Mouse (Mus musculus) bone marrow, adult 2 months (tissue): ENCODE data around the gene Xrcc6. TPM values are rescaled to one million over a fixed set of nuclear protein-coding genes. Genes with fewer than 3 reads are reported as not detected.
A peak's percentile ranks its signal among the peaks of the same experiment; 100 is the strongest.

ENCODE experiments used
- H3K27ac ChIP-seq: fragments of 200-500 bp; 2 replicates; pipeline ENCODE4 v1.5.1; 2012; ENCODE audit warnings: low read depth, mild to moderate bottlenecking, control low read depth, inconsistent platforms, low read length; ENCODE audit not compliant: control insufficient read depth, poor library complexity, insufficient read depth
- H3K4me1 ChIP-seq: fragments of 200-500 bp; 2 replicates; pipeline ENCODE4 v1.6.1; 2011; ENCODE audit warnings: low read length; ENCODE audit not compliant: control insufficient read depth, insufficient read depth
- H3K4me3 ChIP-seq: fragments of 200-500 bp; replicated peaks from 2 replicates; pipeline ENCODE3; 2011; ENCODE audit warnings: mild to moderate bottlenecking, low read depth, low read length, control low read depth; ENCODE audit not compliant: control insufficient read depth
- CTCF ChIP-seq: fragments of 200-500 bp; IDR thresholded peaks from 2 replicates; pipeline ENCODE4 v1.5.1; 2011; ENCODE audit warnings: low read length, control low read depth; ENCODE audit not compliant: control insufficient read depth, insufficient read depth
- POLR2A ChIP-seq: fragments of 200-500 bp; IDR thresholded peaks from 2 replicates; pipeline ENCODE4 v1.6.1; 2011; ENCODE audit warnings: low read depth, mild to moderate bottlenecking, control low read depth, low read length, borderline replicate concordance; ENCODE audit not compliant: control insufficient read depth
- WGBS: fragments of 180-500 bp; shearing (Covaris S2); methylation state at CpG from one replicate; pipeline ENCODE4 v1.1.7; 2018; 5-methylcytosine and 5-hydroxymethylcytosine counted together
- polyA plus RNA-seq: library from polyadenylated mRNA; stranded (reverse); fragments of >200 nt; gene quantifications from 2 replicates; pipeline ENCODE4 v1.2.4, GENCODE M21; 2011; ENCODE audit warnings: low replicate concordance; ENCODE audit not compliant: missing spikeins, insufficient read depth, insufficient read length

Xrcc6 gene
- polyA plus RNA-seq, 1 experiment = 96.2 TPM

DNA sequence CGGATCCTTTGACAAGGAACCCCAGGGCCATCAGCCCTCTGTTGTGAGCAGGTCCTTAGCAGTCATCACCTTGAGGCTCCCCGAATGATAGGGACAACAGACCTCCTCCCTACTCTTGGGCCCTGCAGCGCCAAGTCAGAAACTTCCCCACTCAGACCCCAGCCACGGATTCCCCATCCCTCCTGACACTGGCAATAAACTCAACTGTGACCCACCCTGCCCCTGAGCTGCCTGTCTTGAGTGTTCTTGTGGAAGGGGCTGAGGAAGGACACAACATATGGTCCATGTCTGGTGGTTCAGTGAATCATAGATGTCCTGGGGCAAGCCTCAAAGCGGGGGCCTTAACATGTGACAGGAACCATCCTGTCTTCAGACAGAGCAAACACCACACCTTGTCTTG is 36.9 kb upstream of the Xrcc6 start:
- WGBS = 81% methylated on average over 5 of the region's 5 CpGs
- Histone ChIP-seq H3K4me3 (no peak overlapping the region), H3K27ac (no peak overlapping the region), H3K4me1 (no peaks in the 10 kb centered on the region)
- TF ChIP-seq CTCF (no peak), POLR2A (no peak)

DNA sequence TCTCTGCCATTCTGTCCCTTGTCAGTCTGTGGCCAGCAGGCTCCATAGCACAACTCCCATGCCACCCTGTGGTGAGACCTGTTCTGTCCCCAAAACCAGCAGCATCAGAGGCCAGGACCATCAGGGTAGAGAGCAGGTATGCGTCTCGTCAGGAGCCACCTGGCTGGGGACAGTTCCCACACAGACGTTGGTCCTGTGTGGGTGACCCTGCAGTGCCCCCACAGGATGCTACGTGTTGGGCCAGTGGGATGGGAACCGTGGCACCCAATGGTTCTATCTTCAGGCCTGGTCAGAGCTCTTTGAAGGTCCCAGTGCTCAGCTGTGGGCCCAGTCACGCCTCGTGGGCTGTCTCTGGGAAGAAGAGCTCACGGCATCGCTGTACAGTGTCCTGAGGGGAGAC is 36.5 kb upstream of the Xrcc6 start:
- TF ChIP-seq CTCF = no peak
- TF ChIP-seq POLR2A = no peak
- Histone ChIP-seq H3K4me3 (no peak overlapping the region), H3K4me1 (no peaks in the 10 kb centered on the region), H3K27ac (no peak overlapping the region)
- WGBS = 89% methylated on average over 9 of the region's 9 CpGs

DNA sequence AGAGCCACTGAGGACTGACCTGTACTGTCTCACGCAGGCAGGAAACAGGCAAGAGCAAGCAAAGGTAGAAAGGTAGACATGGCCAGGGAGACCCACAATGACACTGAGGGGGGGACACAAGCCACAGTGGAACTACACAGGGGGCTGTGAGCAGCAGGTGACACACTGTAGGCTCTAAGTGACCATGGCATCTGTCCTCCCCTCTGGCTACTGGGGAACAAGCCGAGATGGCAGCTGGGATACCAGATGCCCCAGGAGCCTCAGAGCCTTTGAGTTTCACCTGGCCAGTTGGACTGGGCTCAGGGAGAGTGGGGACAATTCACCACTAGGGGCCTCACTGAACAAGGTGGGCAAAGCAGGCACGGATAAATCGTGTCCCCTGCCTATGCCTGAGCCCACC is 35.3 kb upstream of the Xrcc6 start:
- no peak overlapping the region for H3K27ac ChIP-seq
- no peaks in the 10 kb centered on the region for H3K4me1 ChIP-seq
- WGBS = 91% methylated on average over 4 of the region's 4 CpGs
- H3K4me3 ChIP-seq = no peak overlapping the region
- TF ChIP-seq CTCF (no peak), POLR2A (no peak)

DNA sequence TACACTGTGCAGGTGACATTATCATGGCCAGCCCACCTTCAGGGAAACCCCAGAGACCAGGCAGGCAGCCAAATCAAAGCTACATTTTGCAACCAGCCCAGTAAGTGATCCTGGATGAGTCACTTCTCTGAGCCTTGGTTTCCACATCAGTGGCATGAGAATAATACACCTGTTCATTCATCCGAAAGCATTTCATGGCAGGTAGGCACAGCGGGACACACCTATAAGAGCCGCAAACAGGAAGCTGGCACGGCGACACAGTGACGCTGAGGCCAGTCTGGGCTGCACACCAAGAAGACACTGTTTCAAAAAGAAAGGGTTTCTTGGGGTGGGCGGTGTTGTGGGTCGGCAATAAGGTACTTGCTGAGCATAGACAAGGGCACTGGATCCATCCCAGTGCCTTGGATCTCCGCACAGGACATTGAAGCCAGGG is 33.5 kb upstream of the Xrcc6 start:
- WGBS = 88% methylated on average over 9 of the region's 9 CpGs
- Histone ChIP-seq H3K27ac (peak overlapping the region; percentile 23; the same call in 1 of the 2 replicates), H3K4me1 (no peaks in the 10 kb centered on the region), H3K4me3 (no peak overlapping the region)
- TF ChIP-seq CTCF (no peak), POLR2A (no peak)

DNA sequence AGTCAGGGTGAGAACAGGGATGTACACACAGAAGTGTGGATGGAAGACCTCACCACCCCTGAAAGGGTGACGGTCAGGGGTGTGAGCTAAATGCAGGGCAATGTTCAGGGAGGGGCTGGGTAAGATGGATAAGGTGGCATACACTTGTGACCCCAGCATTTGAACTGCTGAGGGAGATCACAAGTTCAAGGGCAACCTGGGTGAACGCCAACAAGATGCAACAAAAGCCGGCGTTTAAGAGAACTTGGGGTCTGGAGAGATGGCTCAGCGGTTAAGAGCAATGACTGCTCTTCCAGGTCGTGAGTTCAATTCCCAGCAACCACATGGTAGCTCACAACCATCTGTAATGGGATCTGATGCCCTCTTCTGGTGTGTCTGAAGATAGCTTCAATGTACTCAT is 32.9 kb upstream of the Xrcc6 start:
- 88% methylated on average over 6 of the region's 6 CpGs for WGBS
- no peaks in the 10 kb centered on the region for H3K4me1 ChIP-seq
- peak overlapping the region; percentile 23; the same call in 1 of the 2 replicates for H3K27ac ChIP-seq
- no peak overlapping the region for H3K4me3 ChIP-seq
- TF ChIP-seq POLR2A (no peak), CTCF (no peak)

DNA sequence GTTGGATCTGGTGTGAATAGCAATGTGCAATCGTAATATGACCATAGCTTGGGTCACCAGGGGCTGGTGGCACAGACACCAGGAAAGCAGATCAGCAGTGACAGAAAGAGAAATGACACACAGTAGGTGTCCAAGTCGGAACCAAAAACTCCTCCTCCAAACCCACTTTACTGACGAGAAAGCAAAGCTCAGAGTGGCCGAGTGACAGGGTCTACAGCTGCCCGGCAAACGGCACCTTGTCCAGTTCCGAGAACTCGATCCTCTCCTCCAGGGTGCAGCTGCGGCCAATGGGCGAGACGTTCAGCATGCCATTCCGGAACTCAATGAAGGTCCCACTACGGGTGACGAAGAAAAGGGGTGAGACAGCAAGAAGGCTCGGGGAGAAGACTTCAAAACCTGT is 32.2 kb upstream of the Xrcc6 start:
- TF ChIP-seq POLR2A (no peak), CTCF (no peak)
- WGBS = 95% methylated on average over 15 of the region's 15 CpGs

DNA sequence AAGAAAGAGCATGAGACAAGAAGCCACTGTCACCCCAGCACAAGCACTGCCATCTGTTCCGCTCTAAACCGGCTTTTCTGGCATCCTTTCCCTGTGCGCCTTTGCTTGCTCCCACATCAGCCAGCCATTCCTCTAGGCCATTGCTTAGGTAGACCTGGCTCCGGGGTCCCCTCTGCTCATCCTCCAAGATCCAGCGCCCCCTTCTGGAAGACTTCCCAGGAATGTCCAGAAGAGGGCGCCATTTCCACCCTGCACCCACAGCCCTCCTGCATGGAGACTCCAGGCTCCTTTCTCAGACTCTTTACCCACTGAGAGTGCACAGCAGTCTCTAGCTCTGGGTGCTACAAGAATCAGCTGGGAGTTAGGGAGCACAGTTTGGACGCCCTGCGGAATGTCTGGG is 31.2 kb upstream of the Xrcc6 start:
- Histone ChIP-seq H3K4me1 (no peaks in the 10 kb centered on the region), H3K4me3 (no peak overlapping the region), H3K27ac (no peak overlapping the region; the same call in 1 of the 2 replicates)
- no peak for TF ChIP-seq POLR2A
- peak; percentile 85 for TF ChIP-seq CTCF
- 64% methylated on average over 8 of the region's 8 CpGs for WGBS

More for the DNA sequence above, 32.2 kb upstream of the Xrcc6 start:
- H3K27ac ChIP-seq = no peak overlapping the region
- no peaks in the 10 kb centered on the region for H3K4me1 ChIP-seq
- no peak overlapping the region for H3K4me3 ChIP-seq

DNA sequence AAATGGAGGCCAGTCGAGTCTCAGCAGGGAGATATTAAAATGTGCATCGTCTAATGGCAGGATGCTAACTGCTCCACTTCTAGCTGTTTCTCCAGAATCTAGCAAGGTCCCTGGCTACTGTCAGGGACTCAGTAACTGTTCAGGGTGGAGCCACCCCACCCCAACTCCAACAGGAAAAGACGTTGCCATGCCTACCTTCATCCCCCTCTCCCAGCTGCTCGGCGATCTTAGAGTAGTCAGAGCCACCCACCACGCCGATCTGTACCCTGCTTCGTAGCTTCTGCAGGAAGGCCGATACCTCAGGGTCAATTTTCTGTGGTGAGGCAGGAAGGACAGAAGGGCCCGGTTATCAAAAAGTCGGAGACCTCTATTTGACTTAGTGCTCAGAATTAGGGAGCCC is 30.0 kb upstream of the Xrcc6 start:
- WGBS = 88% methylated on average over 11 of the region's 11 CpGs
- H3K4me3 ChIP-seq = no peak overlapping the region
- H3K27ac ChIP-seq = no peak overlapping the region
- TF ChIP-seq POLR2A = no peak
- no peak for TF ChIP-seq CTCF
- H3K4me1 ChIP-seq = no peaks in the 10 kb centered on the region

DNA sequence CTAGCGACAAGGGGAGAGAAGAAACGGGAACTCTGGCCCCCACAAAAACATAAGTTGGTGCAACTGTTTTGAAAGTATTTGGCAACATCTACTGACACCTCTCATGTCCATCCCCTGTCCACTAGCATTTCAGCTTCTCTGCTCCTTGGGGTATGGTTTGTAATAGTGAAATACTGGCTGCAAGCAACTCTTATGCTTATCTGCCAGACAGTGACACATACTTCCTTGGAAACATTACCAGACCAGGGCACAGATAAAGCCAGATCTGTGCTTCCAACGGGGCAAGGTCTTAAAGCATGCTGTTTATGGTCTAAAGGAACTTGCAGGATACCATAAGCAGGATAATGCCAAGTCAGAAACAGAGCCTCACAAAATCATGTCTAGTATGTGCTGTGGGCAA is 28.7 kb upstream of the Xrcc6 start:
- Histone ChIP-seq H3K27ac (peak overlapping the region; percentile 17; the same call in 1 of the 2 replicates), H3K4me3 (no peak overlapping the region), H3K4me1 (no peaks in the 10 kb centered on the region)
- 35% methylated on average over 3 of the region's 3 CpGs for WGBS
- TF ChIP-seq POLR2A = no peak
- no peak for TF ChIP-seq CTCF
